Mouse (Mus musculus) midbrain, embryonic 14.5 days (tissue): Measurements from ENCODE around the gene Cacnb2. TPM values are rescaled to one million over a fixed set of nuclear protein-coding genes. Genes with fewer than 3 reads are reported as not detected.

ENCODE experiments used
- ATAC-seq: fragments of 200-750 bp; cut with Nextera tagmentation; 2 replicates; pipeline ENCODE4 v1.8.0; 2017; ENCODE audit warnings: moderate number of reproducible peaks, moderate library complexity; ENCODE audit not compliant: low FRiP score, low TSS enrichment
- DNase-seq: peaks from one replicate; pipeline ENCODE4 v3.0.0-alpha.2; 2015
- H3K27ac ChIP-seq: fragments of 300-500 bp; sonication (generic); replicated peaks from 2 replicates; pipeline ENCODE4 v1.5.1; 2014; ENCODE audit warnings: mild to moderate bottlenecking, low read depth, low read length, moderate library complexity
- H3K27me3 ChIP-seq: fragments of 300-500 bp; sonication (generic); 2 replicates; pipeline ENCODE4 v1.6.1; 2014; ENCODE audit warnings: low read length, control low read depth, mixed read lengths; ENCODE audit not compliant: control insufficient read depth, insufficient read depth
- H3K36me3 ChIP-seq: fragments of 300-500 bp; sonication (generic); 2 replicates; pipeline ENCODE4 v1.6.1; 2014; ENCODE audit warnings: low read length, control low read depth; ENCODE audit not compliant: control insufficient read depth, insufficient read depth
- H3K4me1 ChIP-seq: fragments of 300-500 bp; sonication (generic); 2 replicates; pipeline ENCODE4 v1.6.1; 2014; ENCODE audit warnings: mild to moderate bottlenecking, antibody characterized with exemption, low read length, control low read depth; ENCODE audit not compliant: control insufficient read depth, insufficient read depth
- H3K4me2 ChIP-seq: fragments of 300-500 bp; sonication (generic); 2 replicates; pipeline ENCODE4 v1.6.1; 2014; ENCODE audit warnings: mild to moderate bottlenecking, low read length, moderate library complexity
- H3K4me3 ChIP-seq: fragments of 300-500 bp; sonication (generic); replicated peaks from 2 replicates; pipeline ENCODE4 v1.5.1; 2014; ENCODE audit warnings: low read depth, low read length
- H3K9ac ChIP-seq: fragments of 300-500 bp; sonication (generic); replicated peaks from 2 replicates; pipeline ENCODE4 v1.6.1; 2014; ENCODE audit warnings: mild to moderate bottlenecking, low read length, moderate library complexity
- H3K9me3 ChIP-seq: fragments of 300-500 bp; sonication (generic); 2 replicates; pipeline ENCODE4 v1.6.1; 2016; ENCODE audit warnings: low read length, control low read depth, mixed read lengths; ENCODE audit not compliant: control insufficient read depth
- WGBS: fragments of 180-500 bp; shearing (Covaris S2); extraction: QIAGEN DNeasy Blood & Tissue Kit; methylation state at CpG from one replicate; pipeline ENCODE4 v1.1.7; 2014; 5-methylcytosine and 5-hydroxymethylcytosine counted together
- polyA plus RNA-seq: library from polyadenylated mRNA; unstranded; fragments of >200 nt; fragmentation: Nextera tagmentation; extraction: Ambion mirVana; gene quantifications from 2 replicates; pipeline ENCODE4 v1.2.1, GENCODE M21; 2014

Cacnb2 gene
- polyA plus RNA-seq, 1 experiment from 2014 or later = 5.9 TPM

GRCm38 (mm10) chr2:14774375-14774774 lies 171.5 kb downstream of the Cacnb2 start:
- no peak overlapping the region for H3K9ac ChIP-seq
- peak overlapping the region; percentile 61 for H3K27ac ChIP-seq
- ATAC-seq (no peak; the same call in 1 of the 2 replicates), DNase-seq (no peak)
- H3K4me1 ChIP-seq = peaks cover 5% of the 10 kb centered on the region; the same call in 1 of the 2 replicates
- no peaks in the 10 kb centered on the region for H3K36me3 ChIP-seq
- H3K27me3 ChIP-seq = no peaks in the 10 kb centered on the region
- WGBS = 64% methylated on average over 1 of the region's 1 CpGs
- H3K4me3 ChIP-seq = no peak overlapping the region
- H3K4me2 ChIP-seq = no peak overlapping the region
- no peaks in the 10 kb centered on the region for H3K9me3 ChIP-seq

- WGBS = 63% methylated on average over 3 of the region's 3 CpGs
- DNase-seq = peak; percentile 84
- peak overlapping the region; percentile 68 for H3K27ac ChIP-seq
- H3K9me3 ChIP-seq = no peaks in the 10 kb centered on the region
- H3K36me3 ChIP-seq = no peaks in the 10 kb centered on the region
- no peaks in the 10 kb centered on the region for H3K27me3 ChIP-seq
- no peak overlapping the region for H3K9ac ChIP-seq
- no peak overlapping the region for H3K4me3 ChIP-seq
- H3K4me2 ChIP-seq = no peak overlapping the region
- peak; percentile 63; the same call in 1 of the 2 replicates for ATAC-seq
- peaks cover 5% of the 10 kb centered on the region; the same call in 1 of the 2 replicates for H3K4me1 ChIP-seq
Measured at GRCm38 (mm10) chr2:14774857-14775495, 172.1 kb downstream of the Cacnb2 start.

GRCm38 (mm10) chr2:14787983-14788382 lies 185.1 kb downstream of the Cacnb2 start:
- Histone ChIP-seq H3K9ac (no peak overlapping the region), H3K4me1 (no peaks in the 10 kb centered on the region), H3K4me2 (no peak overlapping the region), H3K36me3 (no peaks in the 10 kb centered on the region), H3K9me3 (no peaks in the 10 kb centered on the region), H3K4me3 (no peak overlapping the region), H3K27ac (no peak overlapping the region), H3K27me3 (no peaks in the 10 kb centered on the region)
- DNase-seq (no peak), ATAC-seq (no peak)
- WGBS = 92% methylated on average over 2 of the region's 2 CpGs

- Histone ChIP-seq H3K27ac (no peak overlapping the region), H3K36me3 (no peaks in the 10 kb centered on the region), H3K4me1 (no peaks in the 10 kb centered on the region), H3K9me3 (no peaks in the 10 kb centered on the region), H3K4me2 (no peak overlapping the region), H3K27me3 (no peaks in the 10 kb centered on the region), H3K9ac (no peak overlapping the region), H3K4me3 (no peak overlapping the region)
- ATAC-seq (no peak), DNase-seq (no peak)
- WGBS = 91% methylated on average over 4 of the region's 4 CpGs
Measured at GRCm38 (mm10) chr2:14801446-14802046, 198.7 kb downstream of the Cacnb2 start.

- no peak overlapping the region for H3K4me3 ChIP-seq
- no peaks in the 10 kb centered on the region for H3K27me3 ChIP-seq
- ATAC-seq = no peak
- no peaks in the 10 kb centered on the region for H3K9me3 ChIP-seq
- no peak overlapping the region for H3K4me2 ChIP-seq
- no peak overlapping the region for H3K9ac ChIP-seq
- DNase-seq = no peak
- no peaks in the 10 kb centered on the region for H3K36me3 ChIP-seq
- H3K4me1 ChIP-seq = peaks cover 4% of the 10 kb centered on the region; the same call in 1 of the 2 replicates
- no peak overlapping the region for H3K27ac ChIP-seq
- WGBS = 39% methylated on average over 6 of the region's 6 CpGs
Measured at GRCm38 (mm10) chr2:14807650-14808347, 204.9 kb downstream of the Cacnb2 start.

GRCm38 (mm10) chr2:14814977-14815376 lies 212.1 kb downstream of the Cacnb2 start:
- H3K4me1 ChIP-seq = no peaks in the 10 kb centered on the region
- ATAC-seq = no peak
- H3K4me3 ChIP-seq = no peak overlapping the region
- no peak overlapping the region for H3K9ac ChIP-seq
- no peaks in the 10 kb centered on the region for H3K9me3 ChIP-seq
- no peak overlapping the region for H3K27ac ChIP-seq
- no peaks in the 10 kb centered on the region for H3K36me3 ChIP-seq
- H3K4me2 ChIP-seq = no peak overlapping the region
- H3K27me3 ChIP-seq = no peaks in the 10 kb centered on the region
- no peak for DNase-seq

GRCm38 (mm10) chr2:14818651-14819050 lies 215.8 kb downstream of the Cacnb2 start:
- 41% methylated on average over 1 of the region's 1 CpGs for WGBS
- DNase-seq (no peak), ATAC-seq (no peak)

GRCm38 (mm10) chr2:14820946-14821345 lies 218.1 kb downstream of the Cacnb2 start:
- H3K4me2 ChIP-seq = no peak overlapping the region
- no peaks in the 10 kb centered on the region for H3K4me1 ChIP-seq
- no peak overlapping the region for H3K9ac ChIP-seq
- H3K36me3 ChIP-seq = no peaks in the 10 kb centered on the region
- H3K27ac ChIP-seq = no peak overlapping the region
- no peak for DNase-seq
- ATAC-seq = no peak
- 78% methylated on average over 2 of the region's 2 CpGs for WGBS
- H3K4me3 ChIP-seq = no peak overlapping the region
- H3K27me3 ChIP-seq = no peaks in the 10 kb centered on the region
- H3K9me3 ChIP-seq = no peaks in the 10 kb centered on the region

More at GRCm38 (mm10) chr2:14818651-14819050, 215.8 kb downstream of the Cacnb2 start:
- Histone ChIP-seq H3K4me3 (no peak overlapping the region), H3K9ac (no peak overlapping the region), H3K27me3 (no peaks in the 10 kb centered on the region), H3K27ac (no peak overlapping the region), H3K9me3 (no peaks in the 10 kb centered on the region), H3K36me3 (no peaks in the 10 kb centered on the region), H3K4me2 (no peak overlapping the region), H3K4me1 (no peaks in the 10 kb centered on the region)
